Mouse (Mus musculus): ENCODE data around the gene Heatr3. TPM values are rescaled to one million over a fixed set of nuclear protein-coding genes. Genes with fewer than 3 reads are reported as not detected.
A peak's percentile ranks its signal among the peaks of the same experiment; 100 is the strongest.

Heatr3 gene
- total RNA-seq (2021) = 10 to 100 TPM; 25.4 to 30.7 TPM
- long read RNA-seq, experiment 1, transcript Heatr3-201 (15 exons, 3,251 nt) = major isoform, 33 of 35 reads
- long read RNA-seq, experiment 1, partial matches to known transcripts = 2 of 35 reads
- long read RNA-seq, experiment 1, other reads (novel, unspliced or antisense) = 0 of 35 reads
- long read RNA-seq, experiment 2, transcript Heatr3-201 (15 exons, 3,251 nt) = major isoform, 37 of 43 reads
- long read RNA-seq, experiment 2, partial matches to known transcripts = 4 of 43 reads
- long read RNA-seq, experiment 2, other reads (novel, unspliced or antisense) = 2 of 43 reads

DNA sequence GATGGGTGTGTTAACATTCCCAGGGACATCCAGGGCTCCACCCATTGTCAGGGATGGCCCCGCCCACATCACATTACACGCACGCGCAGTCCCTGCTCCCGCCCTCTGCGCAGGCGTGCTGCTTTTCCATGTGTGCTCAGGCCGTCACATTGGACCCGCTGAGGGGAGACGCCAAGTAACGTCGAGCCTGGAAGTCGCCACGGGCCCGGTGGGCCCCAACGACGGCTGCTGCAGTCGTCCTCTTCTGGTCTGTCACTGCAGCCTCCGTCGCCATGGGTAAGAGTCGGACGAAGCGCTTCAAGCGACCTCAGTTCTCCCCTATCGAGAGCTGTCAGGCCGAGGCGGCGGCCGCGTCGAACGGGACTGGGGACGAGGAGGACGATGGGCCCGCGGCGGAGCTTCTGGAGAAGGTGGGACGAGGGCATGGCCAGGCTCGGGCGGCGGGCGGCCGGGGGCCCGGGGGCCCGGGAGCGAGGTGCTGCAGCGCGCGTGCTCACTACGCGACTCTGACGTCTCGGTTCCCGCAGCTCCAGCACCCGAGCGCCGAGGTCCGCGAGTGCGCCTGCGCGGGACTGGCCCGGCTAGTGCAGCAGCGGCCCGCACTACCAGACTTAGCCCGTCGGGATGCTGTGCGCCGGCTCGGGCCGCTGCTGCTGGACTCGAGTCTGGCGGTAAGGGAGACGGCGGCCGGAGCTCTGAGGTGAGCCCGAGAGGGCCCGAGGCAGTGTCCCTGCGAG is at the start of gene Heatr3:
Heatr3 (plus strand) TSS at position 108 of the 737 bp plus-strand sequence.
- peak; percentile 89 to 94 for DNase-seq (ENCODE audit: low spot score in 2 of 2)

DNA sequence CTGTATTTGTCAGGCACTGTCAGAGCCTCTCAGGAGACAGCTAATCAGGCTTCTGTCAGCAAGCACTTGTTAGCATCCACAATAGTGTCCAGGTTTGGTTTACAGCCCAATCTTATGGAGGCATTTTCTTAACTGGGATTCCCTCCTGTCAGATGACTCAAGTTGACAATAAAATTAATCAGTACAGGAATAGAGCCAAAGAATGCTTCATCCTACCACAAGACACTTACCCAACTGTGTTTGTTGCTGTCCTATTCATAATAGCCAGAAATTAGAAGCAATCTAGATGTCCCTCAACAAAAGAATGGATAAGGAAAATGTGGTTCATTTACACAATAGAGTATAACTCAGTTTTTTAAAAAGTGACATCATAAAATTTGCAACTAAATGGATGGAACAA is 49.6 kb upstream of the Heatr3 start:
- DNase-seq (ENCODE audit: low spot score in 2 of 2) = no peak

DNA sequence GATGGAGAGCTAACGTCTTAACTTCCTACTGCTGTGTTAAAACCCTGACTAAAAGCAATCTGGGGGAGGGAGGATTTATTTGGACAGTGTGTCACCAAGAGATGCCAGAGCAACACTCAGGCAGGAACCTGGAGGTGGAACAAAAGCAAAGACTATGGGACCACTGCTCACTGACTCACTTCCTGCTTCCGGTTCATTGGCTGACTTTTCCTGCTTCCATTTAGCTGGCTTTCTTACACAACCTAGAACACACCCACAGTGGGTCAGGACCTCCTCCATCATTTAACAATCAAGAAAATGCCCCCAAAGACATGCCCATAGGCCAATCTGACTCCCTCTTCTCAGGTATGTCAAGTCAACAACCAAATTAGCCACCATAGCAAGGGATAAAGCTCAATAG is 46.0 kb upstream of the Heatr3 start:
- DNase-seq (ENCODE audit: low spot score in 2 of 2) = no peak

DNA sequence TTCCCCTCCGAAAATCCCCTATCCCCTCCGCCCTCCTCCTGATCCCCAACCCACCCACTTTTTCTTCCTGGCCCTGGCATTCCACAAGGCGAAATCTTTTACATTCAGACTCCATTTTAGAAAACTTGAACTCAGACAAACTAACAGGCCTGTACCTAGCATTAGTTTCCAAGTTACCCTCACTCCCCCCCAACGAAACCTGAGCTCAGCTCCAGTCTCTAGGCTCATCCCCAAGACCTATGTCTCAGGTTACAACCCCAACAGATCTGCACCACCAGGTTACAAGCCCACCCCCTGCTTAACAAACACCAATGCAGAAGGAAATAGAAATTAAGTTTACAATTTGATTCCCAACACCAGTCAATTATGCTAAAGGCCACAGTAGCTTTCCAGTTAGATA is 44.3 kb upstream of the Heatr3 start:
- DNase-seq (ENCODE audit: low spot score in 2 of 2) = no peak

DNA sequence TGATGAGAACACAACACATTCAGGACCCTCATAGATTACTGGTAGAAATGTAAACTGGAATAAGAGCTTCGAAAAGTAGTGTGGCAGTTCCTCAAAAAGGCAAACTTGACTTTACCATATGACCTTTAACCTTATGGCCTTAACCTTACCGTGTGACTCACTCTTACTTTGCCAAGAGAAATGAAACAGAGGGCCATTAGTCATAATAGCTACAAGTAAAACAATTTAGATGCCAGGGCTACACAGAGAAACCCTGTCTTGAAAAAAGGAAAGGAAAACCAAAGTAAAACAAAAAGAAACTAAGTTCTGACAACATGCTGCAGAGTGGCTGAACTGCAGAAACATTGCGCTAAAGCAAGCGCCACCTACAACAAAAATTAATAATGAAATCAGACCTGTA is 38.8 kb upstream of the Heatr3 start:
- no peak for DNase-seq (ENCODE audit: low spot score in 2 of 2)

DNA sequence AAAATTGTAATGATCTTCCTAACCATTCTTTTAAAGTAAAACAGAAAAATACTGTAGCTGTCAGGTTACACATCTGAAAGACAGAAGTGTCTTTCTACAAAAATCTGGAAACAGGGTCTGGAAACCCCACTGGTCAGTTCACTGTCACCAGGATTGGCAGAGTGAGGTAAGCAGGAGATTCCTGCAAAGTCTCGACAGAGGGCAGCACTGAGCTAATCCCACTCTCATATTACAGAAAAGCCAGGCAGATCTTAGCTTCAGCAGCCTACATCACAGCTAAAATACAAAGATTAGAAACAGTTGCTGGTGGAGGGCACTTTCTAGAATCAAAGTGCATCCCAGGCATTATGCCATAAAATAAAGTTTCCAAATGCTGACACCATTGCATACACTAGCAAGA is 38.1 kb upstream of the Heatr3 start:
- DNase-seq (ENCODE audit: low spot score in 2 of 2) = peak in 1 of 2 experiments; percentile 28

DNA sequence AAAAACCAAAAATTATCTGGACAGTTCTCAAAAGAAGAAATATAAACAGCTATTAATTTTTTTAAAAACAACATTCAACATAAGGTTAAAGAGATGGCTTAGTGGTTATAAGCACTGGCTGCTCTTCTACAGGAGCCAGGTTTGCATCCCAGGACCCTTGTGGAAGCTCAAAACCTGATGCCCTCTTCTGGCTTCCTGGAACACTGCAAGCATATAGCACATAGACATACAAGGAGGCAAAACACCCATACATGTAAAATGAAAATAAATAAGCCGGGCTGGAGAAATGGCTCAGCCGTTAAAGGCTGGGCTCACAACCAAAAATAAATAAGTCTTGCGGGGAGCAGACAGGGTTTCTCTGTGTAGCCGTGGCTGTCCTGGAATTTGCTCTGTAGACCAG is 28.4 kb upstream of the Heatr3 start:
- no peak for DNase-seq (ENCODE audit: low spot score in 2 of 2)

DNA sequence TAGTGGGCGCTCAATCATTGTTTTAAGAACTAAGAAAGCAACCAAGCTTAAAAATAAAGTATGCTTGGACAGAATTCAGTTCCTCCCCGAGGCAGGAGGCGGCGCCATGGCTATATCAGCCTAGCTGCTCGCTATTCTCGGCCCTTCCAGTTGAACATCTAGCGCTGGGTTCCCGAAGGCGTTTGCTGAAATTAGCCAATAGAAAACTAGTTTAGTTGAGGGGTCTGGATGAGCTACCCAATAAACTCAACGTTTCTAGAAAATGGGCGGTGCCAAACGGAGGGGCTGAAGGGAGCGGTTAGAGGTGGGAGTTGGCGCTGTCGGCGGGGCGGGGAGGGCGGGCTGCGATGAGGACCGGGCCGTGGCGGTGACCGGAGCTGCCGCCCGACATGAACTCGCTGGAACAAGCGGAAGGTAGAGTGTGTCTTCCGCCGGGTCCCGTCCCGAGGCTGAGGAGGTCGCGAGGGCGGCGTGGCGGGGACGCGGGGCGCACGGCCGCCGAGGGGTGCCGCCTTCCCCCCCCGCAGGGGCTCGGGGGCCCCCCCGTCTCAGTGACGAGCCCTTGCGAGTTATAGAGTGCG is 19.1 kb upstream of the Heatr3 start, which contains the start of gene Cnep1r1:
Cnep1r1 (plus strand) TSS at position 314 of the 581 bp plus-strand sequence.
- peak; percentile 67 to 87 for DNase-seq (ENCODE audit: low spot score in 2 of 2)

DNA sequence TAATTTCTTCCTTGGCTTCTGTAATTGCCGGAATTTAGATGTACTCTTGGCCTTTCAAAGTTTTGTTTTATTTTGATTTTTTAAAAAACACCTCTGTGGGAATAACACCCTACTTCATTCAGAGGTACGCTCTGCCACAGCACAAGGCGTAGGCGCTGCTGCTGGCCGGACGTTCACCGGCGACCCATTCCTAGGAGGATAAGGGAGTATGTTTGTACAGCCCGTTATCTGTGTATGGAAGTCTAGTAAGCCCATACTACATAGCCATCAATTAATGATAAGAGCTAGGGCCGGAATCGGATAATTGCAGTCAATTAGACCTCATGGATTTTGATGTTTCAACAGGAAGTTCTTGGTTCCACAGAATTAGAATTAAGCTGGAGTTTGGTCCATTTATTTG is 18.6 kb upstream of the Heatr3 start:
- peak in 1 of 2 experiments; percentile 13 for DNase-seq (ENCODE audit: low spot score in 2 of 2)

DNA sequence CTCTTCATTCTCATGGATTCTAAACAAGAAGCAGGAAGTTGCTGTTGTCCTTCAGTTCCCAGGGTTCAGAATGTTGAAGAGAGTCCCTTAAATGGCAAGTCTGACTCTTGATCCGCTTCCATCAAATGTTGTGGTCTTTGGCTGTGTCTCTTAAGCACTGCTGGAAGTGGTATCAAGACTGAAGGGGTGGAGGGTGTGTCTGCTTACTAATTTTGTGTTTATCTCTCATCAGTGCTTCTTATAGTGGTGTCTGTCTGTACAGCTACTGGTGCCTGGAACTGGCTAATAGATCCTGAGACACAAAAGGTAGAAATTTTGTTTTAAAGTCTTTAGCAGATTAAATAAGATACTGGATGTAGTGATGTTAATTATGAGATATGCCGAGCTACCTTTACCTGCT is 12.8 kb upstream of the Heatr3 start:
- DNase-seq (ENCODE audit: low spot score in 2 of 2) = no peak

DNA sequence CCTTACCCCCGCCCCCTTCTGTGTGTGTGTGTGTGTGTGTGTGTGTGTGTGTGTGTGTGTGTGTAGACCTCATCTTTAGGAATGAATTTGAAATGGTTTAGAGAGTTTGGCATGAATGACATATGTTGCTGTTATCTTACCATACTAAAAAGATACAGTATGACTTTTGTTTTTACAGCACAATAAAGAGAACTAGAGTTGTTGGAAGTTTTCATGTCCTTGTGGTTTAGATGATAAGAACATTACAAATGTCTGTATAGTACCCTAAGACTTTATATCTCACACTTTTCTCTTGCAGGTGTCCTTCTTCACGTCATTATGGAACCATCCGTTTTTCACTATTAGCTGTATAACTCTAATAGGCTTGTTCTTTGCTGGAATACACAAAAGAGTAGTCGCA is 8.3 kb upstream of the Heatr3 start:
- no peak for DNase-seq (ENCODE audit: low spot score in 2 of 2)

DNA sequence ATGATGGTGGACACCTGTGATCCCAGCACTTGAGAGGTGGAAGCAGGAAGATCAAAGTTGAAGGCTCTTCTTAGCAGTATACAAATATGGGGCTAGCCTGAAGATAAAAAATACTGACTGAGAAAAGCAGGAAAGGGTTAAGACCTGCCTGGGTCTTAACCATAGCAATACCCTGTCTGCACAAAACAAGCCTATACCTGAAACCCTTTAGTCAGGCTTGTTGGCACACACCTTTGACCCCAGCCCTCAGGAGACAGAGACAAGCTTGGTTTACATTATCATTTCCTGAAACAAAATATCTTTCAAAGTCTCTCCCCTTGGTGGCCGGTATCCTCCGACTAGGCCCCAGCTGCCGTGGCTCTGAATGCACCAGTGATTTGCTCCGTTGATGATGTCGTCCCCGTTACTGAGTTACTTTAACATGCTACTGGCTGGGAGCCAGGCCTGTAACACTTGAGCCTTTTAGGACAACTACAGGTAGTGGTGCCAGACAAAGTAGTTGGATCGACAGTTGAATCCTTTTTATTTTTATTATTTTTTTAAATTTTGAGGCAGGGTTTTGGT is 6.8 kb upstream of the Heatr3 start:
- no peak for DNase-seq (ENCODE audit: low spot score in 2 of 2)

DNA sequence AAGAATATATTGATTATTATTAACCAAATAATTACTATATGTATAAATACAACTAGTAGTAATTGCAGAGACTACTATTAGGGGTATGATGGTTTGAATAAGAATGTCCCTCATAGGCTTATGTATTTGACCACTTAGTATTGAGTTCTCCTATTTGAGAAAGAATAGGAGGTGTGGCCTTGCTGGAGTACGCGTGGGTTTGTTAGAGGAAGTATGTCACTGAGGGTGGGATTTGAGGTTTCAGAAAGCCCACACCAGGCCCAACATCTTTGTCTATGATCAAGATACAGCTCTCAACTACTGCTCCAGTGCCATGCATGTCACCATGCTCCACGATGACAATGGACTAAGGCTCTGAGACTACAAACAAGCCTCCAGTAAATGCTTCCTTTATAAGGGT is 1.6 kb downstream of the Heatr3 start:
- DNase-seq (ENCODE audit: low spot score in 2 of 2) = no peak

DNA sequence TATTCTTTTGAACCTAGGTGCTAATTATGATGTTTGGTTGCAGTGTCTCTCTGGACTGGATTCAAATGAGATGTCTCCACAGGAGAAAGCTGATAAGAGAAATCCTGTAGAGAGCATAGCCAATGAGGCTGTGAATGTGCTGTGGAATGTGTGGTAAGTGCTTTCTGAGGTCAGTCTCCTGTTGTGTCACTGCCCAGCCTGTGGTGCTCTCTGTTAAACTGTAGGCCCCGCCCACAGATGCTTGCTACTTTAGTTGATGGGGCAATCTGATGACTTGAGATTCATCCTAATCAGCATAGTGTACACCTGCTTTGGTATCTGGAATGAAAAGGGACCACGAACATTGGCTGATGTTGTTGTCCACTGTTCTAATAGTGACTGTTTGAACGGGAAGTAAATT is 4.0 kb downstream of the Heatr3 start:
- no peak for DNase-seq (ENCODE audit: low spot score in 2 of 2)

DNA sequence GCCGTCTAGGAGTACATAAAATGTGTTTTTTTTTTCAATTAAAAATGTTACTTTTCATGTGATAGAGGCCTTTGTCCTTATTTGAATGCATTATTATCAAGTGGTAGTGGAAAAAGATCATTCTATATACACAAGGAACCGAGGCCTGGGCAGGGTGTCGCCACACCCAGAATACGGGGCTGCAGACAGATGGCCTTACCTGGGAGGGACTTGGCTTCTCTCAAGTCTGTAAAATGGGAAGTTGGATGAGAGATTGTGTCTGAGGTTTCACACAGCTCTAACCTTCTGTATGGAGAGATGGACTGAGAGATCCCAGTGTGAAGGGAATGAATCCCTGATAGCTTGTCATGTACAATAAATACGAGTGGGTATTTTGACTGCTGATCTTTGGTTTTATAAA is 6.4 kb downstream of the Heatr3 start:
- DNase-seq (ENCODE audit: low spot score in 2 of 2) = no peak

DNA sequence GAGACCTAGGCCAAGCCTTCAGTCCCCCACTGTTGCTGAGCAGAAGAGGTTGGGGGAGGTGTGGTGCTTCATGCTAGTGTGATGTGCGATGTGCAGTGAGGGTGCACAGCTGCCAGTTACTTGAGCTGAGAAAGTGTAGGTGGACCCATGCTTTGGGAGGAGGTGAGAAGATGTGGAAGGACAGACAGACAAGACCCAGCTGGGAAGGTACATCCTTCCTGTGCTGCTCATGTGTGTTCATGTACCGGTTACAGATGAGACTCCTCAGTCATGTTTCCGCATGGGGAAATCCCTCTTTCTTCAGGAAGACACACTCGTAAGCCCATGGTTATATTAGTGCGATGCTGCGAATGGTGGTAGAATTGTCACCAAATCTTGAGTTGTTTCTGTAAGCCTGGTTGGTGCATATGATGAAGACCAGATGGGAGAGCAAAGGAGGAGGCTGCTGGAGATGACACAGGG is 13.3 kb downstream of the Heatr3 start:
- no peak for DNase-seq (ENCODE audit: low spot score in 2 of 2)

DNA sequence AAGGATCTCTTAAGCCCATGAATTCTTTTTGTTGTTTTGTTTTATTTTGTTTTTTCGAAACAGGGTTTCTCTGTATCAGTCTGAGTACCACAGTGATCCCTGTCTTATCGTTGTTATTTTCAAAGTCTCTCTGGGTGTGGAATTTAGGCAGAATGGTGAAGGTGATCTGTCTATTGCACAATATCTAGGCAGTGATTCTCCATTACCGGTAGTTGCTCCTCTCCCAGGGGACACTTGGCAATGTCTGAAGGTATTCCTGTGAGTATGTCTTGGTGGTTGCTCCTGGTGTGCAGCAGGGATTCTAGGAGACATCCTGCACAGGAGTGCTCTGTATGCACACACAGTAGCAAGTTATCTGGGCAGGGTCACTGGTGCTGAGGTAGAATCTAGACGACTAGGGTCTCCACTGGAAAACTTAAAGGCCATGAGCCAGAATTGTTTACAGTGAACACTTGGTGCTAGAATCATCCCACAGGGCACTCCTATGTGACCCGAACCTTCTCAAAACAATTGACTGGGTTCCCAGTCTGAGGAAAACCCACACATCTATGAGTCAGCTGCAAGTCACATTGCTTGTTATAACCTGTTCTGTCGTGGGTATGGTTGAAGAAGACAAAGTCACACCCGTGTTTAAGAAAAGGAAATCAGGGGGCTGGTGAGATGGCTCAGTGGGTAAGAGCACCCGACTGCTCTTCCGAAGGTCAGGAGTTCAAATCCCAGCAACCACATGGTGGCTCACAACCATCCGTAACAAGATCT is 22.8 kb downstream of the Heatr3 start:
- DNase-seq (ENCODE audit: low spot score in 2 of 2) = no peak

DNA sequence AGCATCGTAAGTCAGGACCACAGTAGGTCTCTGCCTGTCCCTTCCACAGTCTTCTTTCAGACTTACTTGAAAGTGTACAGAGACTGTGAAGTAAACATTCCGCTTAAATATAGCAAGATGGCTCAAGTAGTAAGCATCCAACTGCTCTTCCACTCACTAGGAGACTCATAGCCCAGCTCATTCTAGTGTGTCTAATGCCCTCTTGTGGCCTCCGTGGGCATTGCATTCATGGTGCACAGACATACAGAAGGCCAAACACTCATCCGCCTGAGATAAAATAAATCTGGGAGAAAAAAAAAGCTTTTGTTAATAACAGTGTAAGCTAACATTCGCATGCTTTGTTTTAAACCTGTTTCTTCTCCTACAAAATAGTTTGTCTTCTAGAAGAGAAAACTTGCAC is 23.8 kb downstream of the Heatr3 start:
- DNase-seq (ENCODE audit: low spot score in 2 of 2) = peak in 1 of 2 experiments; percentile 51

DNA sequence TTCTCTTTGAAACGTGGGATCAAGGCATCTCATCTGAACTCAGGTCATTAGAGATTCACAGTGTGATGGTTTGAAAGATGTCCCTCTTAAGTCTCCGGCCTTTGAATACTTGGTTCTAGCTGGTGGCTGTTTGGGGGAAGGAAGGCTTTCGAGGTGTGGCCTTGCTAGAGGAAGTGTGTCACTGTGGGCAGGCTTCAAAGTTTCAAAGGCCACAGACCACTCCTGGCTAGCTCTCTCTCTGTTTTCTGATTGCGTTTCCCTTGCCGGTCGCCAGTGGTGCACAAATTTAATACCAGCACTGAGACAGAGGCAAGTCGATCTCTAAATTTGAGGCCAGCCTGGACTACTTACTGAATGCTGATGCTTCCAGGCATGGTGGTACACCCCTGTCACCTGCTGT is 37.6 kb downstream of the Heatr3 start:
- no peak for DNase-seq (ENCODE audit: low spot score in 2 of 2)

DNA sequence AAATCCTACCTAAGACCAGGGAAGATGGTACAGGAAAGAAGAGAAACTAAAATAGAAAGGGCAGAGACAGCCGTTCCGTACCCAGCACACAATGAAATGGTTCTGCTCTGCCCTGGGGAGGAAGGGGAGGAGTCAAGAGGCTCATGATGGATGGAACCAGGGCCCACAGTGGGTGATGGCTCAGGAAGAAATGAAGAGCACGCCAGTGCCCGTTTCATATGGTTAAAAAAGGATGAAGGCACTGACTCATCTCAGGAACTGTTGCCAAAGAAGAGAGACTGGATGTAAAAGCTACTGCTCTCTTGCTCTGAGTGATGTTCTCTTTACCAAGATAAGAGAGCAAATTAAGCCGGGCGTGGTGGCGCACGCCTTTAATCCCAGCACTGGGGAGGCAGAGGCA is 39.6 kb downstream of the Heatr3 start:
- DNase-seq (ENCODE audit: low spot score in 2 of 2) = no peak

DNA sequence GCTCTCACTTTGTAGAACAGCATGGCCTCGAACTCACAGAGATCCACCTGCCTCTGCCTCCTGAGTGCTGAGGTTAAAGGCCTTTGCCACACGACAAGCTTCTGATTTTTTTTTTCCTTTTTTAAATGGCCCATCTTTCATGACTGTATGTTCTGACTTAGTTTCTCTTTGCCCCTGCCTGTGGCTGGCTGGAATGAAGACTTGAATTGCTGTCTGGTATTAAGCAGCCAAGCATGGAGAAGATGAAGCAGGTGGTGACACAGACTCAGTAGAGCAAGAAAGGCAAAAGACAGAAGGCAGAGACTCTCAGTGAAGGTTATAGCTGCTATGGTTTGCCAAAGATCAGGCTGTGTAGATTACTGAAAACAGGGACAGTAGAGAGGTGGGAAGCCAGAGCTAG is 45.5 kb downstream of the Heatr3 start:
- DNase-seq (ENCODE audit: low spot score in 2 of 2) = no peak

Measured in gastrocnemius, postnatal 4 days (tissue).